Mouse (Mus musculus): ENCODE results near the gene Zfp683.

DNA sequence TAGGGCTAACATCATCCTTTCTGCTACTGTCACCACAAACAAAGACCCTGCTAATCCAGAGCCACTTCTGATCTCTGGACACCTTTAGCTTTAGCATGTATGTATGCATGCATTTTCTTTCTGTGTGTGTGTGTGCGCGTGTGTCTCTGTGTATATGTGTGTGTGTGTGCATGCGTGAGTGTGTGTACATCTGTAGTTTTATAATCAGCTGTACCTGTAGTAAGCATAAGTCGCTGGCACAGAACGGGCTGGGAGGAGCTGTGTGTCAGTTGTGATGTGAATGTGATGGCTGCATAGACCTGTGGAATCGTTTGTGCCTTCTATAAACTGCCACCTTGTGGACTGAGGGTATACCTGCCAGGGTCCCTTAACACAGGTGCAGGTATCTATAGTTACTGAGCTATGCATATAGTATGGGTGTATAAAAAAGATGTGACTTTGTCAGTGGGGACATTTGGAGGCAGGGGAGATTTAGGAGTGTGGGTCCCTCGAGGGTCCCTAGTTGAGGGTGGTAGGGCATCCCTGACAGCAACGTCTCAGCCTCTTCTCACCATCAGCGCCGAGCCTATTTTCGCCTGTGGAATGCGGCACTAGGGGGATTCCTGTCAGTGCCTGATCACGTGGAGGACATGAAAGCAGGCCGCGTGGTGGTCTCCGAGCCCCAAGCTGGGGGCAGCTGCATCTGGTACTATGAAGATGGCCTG lies 37.0 kb downstream of the Zfp683 start:
- TF ChIP-seq GATA1 (IDR thresholded peaks at IDR 0.05; ENCODE audit: borderline replicate concordance, low read length) (no peak), FLI1 (IDR thresholded peaks at IDR 0.05; ENCODE audit: low read length) (no peak)
